Mouse (Mus musculus): ENCODE data around the gene Nova2. TPM values are rescaled to one million over a fixed set of nuclear protein-coding genes. Genes with fewer than 3 reads are reported as not detected.

Nova2 gene
- polyA plus RNA-seq, 1 experiment from 2014 or later: 0.93 TPM

Other genes with a start within 250 kb of the Nova2 start
- gene Psg20, start 239.7 kb upstream of the Nova2 start, polyA plus RNA-seq (2014; fragmentation: Nextera tagmentation; extraction: Ambion mirVana): not detected in 2 replicates
- gene Psg22, start 207.8 kb upstream of the Nova2 start, polyA plus RNA-seq (2014; fragmentation: Nextera tagmentation; extraction: Ambion mirVana): not detected in 2 replicates
- gene Psg19, start 127.4 kb upstream of the Nova2 start, polyA plus RNA-seq (2014; fragmentation: Nextera tagmentation; extraction: Ambion mirVana): not detected in 2 replicates
- 0.14 TPM in 1 of 2 replicates, not detected in the other for gene Psg17, start 104.3 kb upstream of the Nova2 start, polyA plus RNA-seq (2014; fragmentation: Nextera tagmentation; extraction: Ambion mirVana)
- not detected in 2 replicates for gene Mill2, start 85.9 kb upstream of the Nova2 start, polyA plus RNA-seq (2014; fragmentation: Nextera tagmentation; extraction: Ambion mirVana)
- gene Pglyrp1, start 54.6 kb upstream of the Nova2 start, polyA plus RNA-seq (2014; fragmentation: Nextera tagmentation; extraction: Ambion mirVana): 0.45 and 1.6 TPM in 2 replicates
- gene Ccdc61, start 15.5 kb upstream of the Nova2 start, polyA plus RNA-seq (2014; fragmentation: Nextera tagmentation; extraction: Ambion mirVana): 12.1 and 19.8 TPM in 2 replicates
- gene Nanos2, start 61.5 kb downstream of the Nova2 start, polyA plus RNA-seq (2014; fragmentation: Nextera tagmentation; extraction: Ambion mirVana): not detected in 2 replicates
- 2.1 and 2.2 TPM in 2 replicates for gene Mypop, start 65.4 kb downstream of the Nova2 start, polyA plus RNA-seq (2014; fragmentation: Nextera tagmentation; extraction: Ambion mirVana)
- 13.9 and 14.2 TPM in 2 replicates for gene Irf2bp1, start 78.2 kb downstream of the Nova2 start, polyA plus RNA-seq (2014; fragmentation: Nextera tagmentation; extraction: Ambion mirVana)
- gene Foxa3, start 97.7 kb downstream of the Nova2 start, polyA plus RNA-seq (2014; fragmentation: Nextera tagmentation; extraction: Ambion mirVana): 0.59 TPM in 1 of 2 replicates, not detected in the other
- gene Sympk, start 98.5 kb downstream of the Nova2 start, polyA plus RNA-seq (2014; fragmentation: Nextera tagmentation; extraction: Ambion mirVana): 17.6 and 21.4 TPM in 2 replicates
- not detected in 2 replicates for gene Rsph6a, start 128.8 kb downstream of the Nova2 start, polyA plus RNA-seq (2014; fragmentation: Nextera tagmentation; extraction: Ambion mirVana)
- 15.2 and 16.2 TPM in 2 replicates for gene Dmwd, start 150.3 kb downstream of the Nova2 start, polyA plus RNA-seq (2014; fragmentation: Nextera tagmentation; extraction: Ambion mirVana)
- gene Dmpk, start 158.0 kb downstream of the Nova2 start, polyA plus RNA-seq (2014; fragmentation: Nextera tagmentation; extraction: Ambion mirVana): 17.0 and 17.7 TPM in 2 replicates
- gene Six5, start 168.7 kb downstream of the Nova2 start, polyA plus RNA-seq (2014; fragmentation: Nextera tagmentation; extraction: Ambion mirVana): 6.6 and 6.9 TPM in 2 replicates
- 2.2 and 2.7 TPM in 2 replicates for gene Gm4969, start 192.5 kb downstream of the Nova2 start, polyA plus RNA-seq (2014; fragmentation: Nextera tagmentation; extraction: Ambion mirVana)
- gene Fbxo46, start 194.0 kb downstream of the Nova2 start, polyA plus RNA-seq (2014; fragmentation: Nextera tagmentation; extraction: Ambion mirVana): 6.3 and 6.4 TPM in 2 replicates
- 6.4 and 7.6 TPM in 2 replicates for gene Qpctl, start 223.4 kb downstream of the Nova2 start, polyA plus RNA-seq (2014; fragmentation: Nextera tagmentation; extraction: Ambion mirVana)
- 120 and 125 TPM in 2 replicates for gene Snrpd2, start 223.8 kb downstream of the Nova2 start, polyA plus RNA-seq (2014; fragmentation: Nextera tagmentation; extraction: Ambion mirVana)
- gene Gipr, start 240.2 kb downstream of the Nova2 start, polyA plus RNA-seq (2014; fragmentation: Nextera tagmentation; extraction: Ambion mirVana): 9.0 and 10.8 TPM in 2 replicates

All from heart, embryonic 11.5 days (tissue).